Mouse (Mus musculus) ES-E14 (cell line): ENCODE measurements around the gene Gm28035.

Source experiments
- HCFC1 ChIP-seq: IDR thresholded peaks from 2 replicates; pipeline ENCODE4 v1.6.1; 2012; ENCODE audit warnings: low read length, inconsistent platforms, borderline replicate concordance; ENCODE audit not compliant: insufficient read depth
- MAFK ChIP-seq: IDR thresholded peaks from 2 replicates; pipeline ENCODE4 v1.6.1; 2014; ENCODE audit warnings: mild to moderate bottlenecking, low read depth, low read length, inconsistent platforms; ENCODE audit not compliant: insufficient read depth
- ZC3H11A ChIP-seq: IDR thresholded peaks from 2 replicates; pipeline ENCODE4 v1.6.1; 2012; ENCODE audit warnings: low read depth, mild to moderate bottlenecking, inconsistent platforms, low read length, borderline replicate concordance
- ZNF384 ChIP-seq: IDR thresholded peaks from 2 replicates; pipeline ENCODE4 v1.6.1; 2012; ENCODE audit warnings: low read depth, low read length, inconsistent platforms

GRCm38 (mm10) chr2:30216293-30216692 lies 24.1 kb upstream of the Gm28035 start:
- TF ChIP-seq ZC3H11A (no peak), ZNF384 (no peak), MAFK (no peak), HCFC1 (no peak)
